Mouse (Mus musculus) forebrain, embryonic 15.5 days (tissue): ENCODE results near the gene Fam19a5. TPM values are rescaled to one million over a fixed set of nuclear protein-coding genes. Genes with fewer than 3 reads are reported as not detected.

Experiments
- ATAC-seq: fragments of 200-750 bp; cut with Nextera tagmentation; replicated peaks from 2 replicates; pipeline ENCODE4 v1.8.0; 2017; ENCODE audit warnings: mild to moderate bottlenecking, moderate TSS enrichment, moderate library complexity
- H3K27ac ChIP-seq: fragments of 300-500 bp; sonication (generic); replicated peaks from 2 replicates; pipeline ENCODE4 v1.5.1; 2015; ENCODE audit warnings: mild to moderate bottlenecking, inconsistent platforms
- H3K27me3 ChIP-seq: fragments of 300-500 bp; sonication (generic); 2 replicates; pipeline ENCODE4 v1.6.1; 2015; ENCODE audit warnings: inconsistent platforms
- H3K36me3 ChIP-seq: fragments of 300-500 bp; sonication (generic); 2 replicates; pipeline ENCODE4 v1.6.1; 2015; ENCODE audit warnings: mild to moderate bottlenecking, inconsistent platforms
- H3K4me1 ChIP-seq: fragments of 300-500 bp; sonication (generic); 2 replicates; pipeline ENCODE4 v1.6.1; 2015; ENCODE audit warnings: inconsistent platforms
- H3K4me2 ChIP-seq: fragments of 300-500 bp; sonication (generic); replicated peaks from 2 replicates; pipeline ENCODE4 v1.6.1; 2015; ENCODE audit warnings: mild to moderate bottlenecking, inconsistent platforms
- H3K4me3 ChIP-seq: fragments of 300-500 bp; sonication (generic); 2 replicates; pipeline ENCODE4 v1.5.1; 2015; ENCODE audit warnings: mild to moderate bottlenecking, inconsistent platforms
- H3K9ac ChIP-seq: fragments of 300-500 bp; sonication (generic); replicated peaks from 2 replicates; pipeline ENCODE4 v1.6.1; 2015; ENCODE audit warnings: mild to moderate bottlenecking, inconsistent platforms
- H3K9me3 ChIP-seq: fragments of 300-500 bp; sonication (generic); 2 replicates; pipeline ENCODE4 v1.6.1; 2016; ENCODE audit warnings: inconsistent platforms
- WGBS: fragments of 180-500 bp; shearing (Covaris S2); methylation state at CpG from one replicate; pipeline ENCODE4 v1.1.7; 2015; ENCODE audit warnings: mixed read lengths; 5-methylcytosine and 5-hydroxymethylcytosine counted together
- polyA plus RNA-seq: library from polyadenylated mRNA; unstranded; fragments of >200 nt; fragmentation: Nextera tagmentation; extraction: Ambion mirVana; gene quantifications from 2 replicates; pipeline ENCODE4 v1.2.1, GENCODE M21; 2015

The Fam19a5 gene
- polyA plus RNA-seq, 1 experiment from 2014 or later = 17.6 TPM

DNA sequence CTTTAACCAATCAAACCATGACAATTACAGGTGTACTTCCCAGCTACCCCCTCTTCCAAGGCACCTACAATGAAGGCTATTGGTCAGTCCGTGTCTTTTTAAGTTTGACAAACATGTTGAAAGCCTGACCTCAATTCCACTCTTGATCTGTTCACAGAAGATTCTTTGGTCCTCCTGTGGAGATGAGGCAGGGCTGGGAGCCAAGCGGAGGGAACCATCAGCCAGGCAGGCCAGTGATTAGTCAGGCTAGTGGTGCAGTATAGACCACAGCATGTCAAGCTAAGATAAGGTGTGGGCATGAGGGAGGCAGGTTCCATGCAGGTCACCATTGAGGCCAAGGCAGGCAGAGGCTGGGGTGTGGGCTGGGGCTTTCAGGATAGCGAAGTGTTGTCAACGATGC lies 54.5 kb downstream of the Fam19a5 start:
- Histone ChIP-seq H3K27ac (no peak overlapping the region), H3K36me3 (no peaks in the 10 kb centered on the region), H3K4me2 (no peak overlapping the region), H3K27me3 (no peaks in the 10 kb centered on the region), H3K4me3 (no peak overlapping the region), H3K9me3 (no peaks in the 10 kb centered on the region), H3K4me1 (peaks cover 14% of the 10 kb centered on the region), H3K9ac (no peak overlapping the region)
- 95% methylated on average over 4 of the region's 4 CpGs for WGBS
- no peak for ATAC-seq

DNA sequence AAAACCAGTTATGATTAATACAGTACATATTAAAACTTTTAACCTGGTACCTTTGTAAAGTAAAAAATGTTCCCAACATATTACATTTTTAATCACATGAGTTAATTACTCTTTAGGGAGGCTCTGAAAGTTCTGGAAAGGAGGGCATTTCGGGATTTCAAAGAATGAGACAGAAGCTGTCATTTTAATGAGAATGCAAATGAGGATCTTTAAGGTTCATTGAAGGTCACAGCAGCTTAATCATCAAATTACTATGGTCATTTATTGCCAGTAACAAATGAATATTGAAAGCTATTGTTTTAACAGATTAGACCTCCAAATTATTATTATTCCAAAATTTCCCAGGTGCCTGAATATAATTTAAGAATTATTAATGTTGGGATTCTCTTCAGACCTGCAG lies 59.2 kb downstream of the Fam19a5 start:
- H3K9ac ChIP-seq = no peak overlapping the region
- WGBS = 38% methylated on average over 1 of the region's 1 CpGs
- no peak overlapping the region for H3K27ac ChIP-seq
- ATAC-seq = no peak
- H3K27me3 ChIP-seq = no peaks in the 10 kb centered on the region
- no peak overlapping the region for H3K4me3 ChIP-seq
- no peak overlapping the region for H3K4me2 ChIP-seq
- H3K9me3 ChIP-seq = no peaks in the 10 kb centered on the region
- H3K4me1 ChIP-seq = peaks cover 14% of the 10 kb centered on the region
- no peaks in the 10 kb centered on the region for H3K36me3 ChIP-seq

DNA sequence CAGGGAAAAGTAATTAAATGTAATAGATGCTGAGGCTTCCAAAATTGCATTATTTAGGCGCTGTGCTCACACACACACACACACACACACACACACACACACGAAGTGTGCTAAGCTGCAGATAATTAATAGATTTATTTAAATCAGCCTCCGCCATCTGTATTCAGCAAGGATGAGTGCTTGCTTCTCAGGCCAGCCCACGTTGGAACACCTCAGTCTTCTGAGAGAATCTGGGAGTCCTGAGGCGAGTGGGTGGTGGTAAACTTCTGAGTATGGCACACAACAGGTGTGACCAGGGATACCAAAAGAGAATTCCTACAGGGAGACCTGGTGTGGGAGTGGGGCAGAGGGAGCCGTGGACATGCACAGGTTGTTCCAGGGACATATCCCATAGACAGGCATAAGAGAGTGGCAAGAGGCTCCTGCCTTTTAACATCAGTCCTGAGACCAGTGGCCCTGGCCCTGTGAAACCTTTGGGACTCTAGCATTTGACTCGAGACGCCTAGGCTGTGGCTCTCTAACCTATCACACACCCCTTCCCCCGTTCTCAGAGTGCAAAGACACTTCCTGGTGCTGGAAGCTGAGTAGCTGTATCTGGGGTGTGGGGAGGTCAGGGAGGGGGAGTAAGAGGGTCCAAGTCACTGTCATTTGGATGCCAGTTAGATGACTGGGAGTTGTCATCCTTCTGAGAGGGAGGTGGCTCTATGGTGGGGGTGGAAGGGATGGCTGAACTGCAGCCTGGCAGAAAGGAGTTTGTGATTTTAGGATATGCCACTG lies 61.6 kb downstream of the Fam19a5 start:
- H3K9ac ChIP-seq = no peak overlapping the region
- H3K4me1 ChIP-seq = peaks cover 18% of the 10 kb centered on the region
- WGBS = 45% methylated on average over 9 of the region's 9 CpGs
- no peak overlapping the region for H3K4me3 ChIP-seq
- H3K27ac ChIP-seq = no peak overlapping the region
- ATAC-seq = no peak
- no peak overlapping the region for H3K4me2 ChIP-seq
- H3K9me3 ChIP-seq = no peaks in the 10 kb centered on the region
- H3K27me3 ChIP-seq = no peaks in the 10 kb centered on the region
- H3K36me3 ChIP-seq = no peaks in the 10 kb centered on the region

DNA sequence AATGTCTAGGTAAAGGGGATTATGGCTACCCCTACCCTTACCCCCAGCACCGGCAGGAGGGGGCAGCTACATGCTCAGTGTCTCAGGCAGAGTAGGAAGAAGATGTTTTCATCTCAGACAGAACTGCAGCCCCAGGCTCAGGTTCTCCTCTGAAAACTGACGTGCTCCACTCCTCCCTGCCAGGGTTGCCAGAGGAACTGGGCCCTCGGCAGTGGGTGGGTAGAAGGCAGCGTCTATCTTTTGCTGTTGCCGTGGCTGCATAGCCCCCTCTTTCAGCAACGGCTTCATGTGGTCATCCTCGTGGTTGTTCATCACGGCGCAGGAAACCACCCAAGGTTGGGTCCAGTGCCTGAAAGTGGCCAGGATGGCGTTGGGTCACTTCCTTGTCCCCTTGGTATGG lies 62.6 kb downstream of the Fam19a5 start:
- H3K27me3 ChIP-seq = no peaks in the 10 kb centered on the region
- no peaks in the 10 kb centered on the region for H3K36me3 ChIP-seq
- H3K4me3 ChIP-seq = no peak overlapping the region
- H3K4me1 ChIP-seq = peaks cover 18% of the 10 kb centered on the region
- H3K9ac ChIP-seq = no peak overlapping the region
- no peak overlapping the region for H3K4me2 ChIP-seq
- 85% methylated on average over 10 of the region's 10 CpGs for WGBS
- no peak for ATAC-seq
- H3K9me3 ChIP-seq = no peaks in the 10 kb centered on the region
- H3K27ac ChIP-seq = no peak overlapping the region

DNA sequence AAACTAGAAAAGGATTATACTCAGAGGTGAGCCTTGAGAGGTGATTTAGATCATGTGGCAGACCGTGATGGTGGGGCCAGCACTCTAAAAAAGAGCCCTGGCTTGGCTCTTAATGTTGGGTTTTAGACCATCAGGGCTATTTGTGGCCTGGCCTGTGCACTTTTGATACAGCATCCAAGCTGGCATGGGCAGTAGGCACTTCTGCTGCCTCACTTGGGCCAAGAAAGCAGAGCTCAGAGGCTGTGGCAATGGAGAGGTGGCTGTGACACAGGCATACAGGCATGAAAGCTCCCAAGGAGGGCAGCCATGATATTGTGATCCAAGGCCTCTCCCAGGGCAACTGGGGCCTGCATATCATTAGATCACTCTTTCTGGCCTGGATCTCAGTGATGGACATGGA lies 65.1 kb downstream of the Fam19a5 start:
- Histone ChIP-seq H3K27me3 (no peaks in the 10 kb centered on the region), H3K27ac (no peak overlapping the region), H3K36me3 (no peaks in the 10 kb centered on the region), H3K4me2 (no peak overlapping the region), H3K4me3 (no peak overlapping the region), H3K9me3 (no peaks in the 10 kb centered on the region), H3K4me1 (peaks cover 18% of the 10 kb centered on the region), H3K9ac (no peak overlapping the region)
- ATAC-seq = no peak
- WGBS = 94% methylated on average over 1 of the region's 1 CpGs

DNA sequence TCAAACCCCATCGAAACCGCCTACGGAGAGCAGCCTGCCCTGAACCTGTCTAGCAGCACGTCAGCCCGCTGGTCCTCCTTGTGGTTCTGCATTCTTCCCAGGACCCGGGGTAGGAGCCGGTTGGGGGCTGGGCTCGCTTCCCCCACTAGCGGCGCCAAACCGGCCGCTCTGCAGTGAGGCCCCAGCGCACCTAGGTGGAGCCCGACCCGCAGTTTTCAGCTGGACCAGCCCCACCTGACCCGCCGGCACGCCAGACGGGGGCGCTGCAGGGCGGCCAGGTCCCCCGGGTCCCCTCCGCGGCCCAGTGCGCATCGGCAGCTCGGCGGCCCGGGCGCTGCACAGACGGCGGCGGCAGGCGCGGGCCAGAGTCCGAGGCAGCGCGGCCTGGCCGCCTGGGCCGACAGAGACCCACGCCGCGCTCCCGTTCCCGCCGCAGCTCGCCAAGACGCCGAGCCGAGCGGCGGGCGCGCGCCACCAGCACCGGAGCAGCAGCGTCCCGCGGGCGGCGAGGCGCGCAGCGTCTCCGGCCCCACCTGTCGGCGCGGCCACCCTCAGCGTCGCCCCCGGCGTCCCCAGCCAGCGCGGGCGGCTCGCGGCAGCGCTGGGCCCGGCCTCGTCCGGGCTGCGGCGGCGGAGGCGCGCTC lies 80.0 kb downstream of the Fam19a5 start:
- Histone ChIP-seq H3K4me3 (peak overlapping the region; percentile 60), H3K4me1 (peaks cover 44% of the 10 kb centered on the region), H3K27ac (peak overlapping the region; percentile 88), H3K36me3 (no peaks in the 10 kb centered on the region), H3K9ac (peak overlapping the region; percentile 75), H3K27me3 (no peaks in the 10 kb centered on the region), H3K4me2 (peak overlapping the region; percentile 94), H3K9me3 (no peaks in the 10 kb centered on the region)
- 0% methylated on average over 60 of the region's 86 CpGs for WGBS
- peak; percentile 92 for ATAC-seq

DNA sequence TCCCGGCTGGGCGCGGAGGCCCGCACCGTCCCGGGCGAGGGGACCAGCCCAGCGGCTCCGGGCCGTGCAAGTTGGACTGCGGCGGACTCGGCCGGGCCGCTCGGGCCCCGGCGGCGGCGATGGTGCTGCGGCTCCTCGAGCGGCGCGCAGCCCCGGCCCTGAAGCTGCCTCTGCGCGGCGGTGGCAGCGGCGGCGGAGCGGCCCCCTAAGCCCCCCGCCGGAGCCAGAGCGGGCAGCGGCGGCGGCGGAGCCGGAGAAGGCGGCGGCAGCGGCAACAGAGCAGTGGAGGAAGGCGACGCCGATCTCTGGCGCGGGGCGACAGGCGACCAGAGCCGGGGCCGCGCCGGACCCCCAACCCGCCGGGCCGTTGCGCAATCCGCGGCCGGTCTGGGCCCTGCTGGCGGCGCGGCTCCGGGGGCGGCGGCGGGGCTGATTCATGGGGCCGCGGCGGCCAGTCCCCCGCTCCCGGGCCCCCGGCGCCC lies 80.6 kb downstream of the Fam19a5 start:
- under 1% methylated on average over 46 of the region's 76 CpGs for WGBS
- no peaks in the 10 kb centered on the region for H3K27me3 ChIP-seq
- H3K27ac ChIP-seq = peak overlapping the region; percentile 88
- peaks cover 44% of the 10 kb centered on the region for H3K4me1 ChIP-seq
- no peaks in the 10 kb centered on the region for H3K36me3 ChIP-seq
- H3K9me3 ChIP-seq = no peaks in the 10 kb centered on the region
- H3K4me3 ChIP-seq = peak overlapping the region; percentile 60
- H3K9ac ChIP-seq = peak overlapping the region; percentile 75
- peak; percentile 41 for ATAC-seq
- peak overlapping the region; percentile 94 for H3K4me2 ChIP-seq

DNA sequence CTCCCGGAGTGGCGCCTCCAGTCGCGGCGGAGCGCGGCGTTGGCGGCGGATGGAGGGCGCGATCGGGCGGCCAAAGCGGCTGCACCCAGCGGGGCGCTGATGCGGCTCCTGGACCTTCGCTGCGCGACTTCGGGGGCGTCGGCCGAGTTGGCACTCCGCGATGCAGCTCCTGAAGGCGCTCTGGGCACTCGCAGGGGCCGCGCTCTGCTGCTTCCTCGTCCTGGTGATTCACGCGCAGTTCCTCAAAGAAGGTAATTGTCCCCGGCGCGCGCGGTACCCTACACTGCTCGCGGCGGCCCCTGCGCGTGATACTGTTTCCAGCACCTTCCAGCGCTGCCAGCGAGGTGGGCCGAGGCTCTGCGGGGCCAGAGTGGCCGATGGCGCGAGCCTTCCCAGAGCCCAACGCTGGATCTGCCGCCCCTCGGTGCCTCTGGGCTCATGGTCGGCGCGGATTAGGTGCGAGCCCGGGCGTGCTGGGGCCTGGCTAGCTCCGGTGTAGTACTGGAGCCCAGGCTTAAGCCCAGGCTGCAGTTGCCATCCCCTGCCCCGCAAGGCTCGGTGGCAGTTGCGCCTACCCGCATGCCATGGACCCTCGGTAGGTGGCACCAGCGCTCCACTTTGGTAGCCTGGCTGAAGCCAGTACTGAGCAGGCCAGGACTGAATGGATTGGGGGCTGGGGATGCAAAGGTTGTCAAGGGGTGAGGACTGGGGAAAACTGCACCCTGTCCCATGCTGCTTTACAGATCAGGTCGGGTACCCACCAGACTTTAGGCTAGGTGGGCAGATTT lies 81.3 kb downstream of the Fam19a5 start:
- Histone ChIP-seq H3K9ac (peak overlapping the region; percentile 75), H3K36me3 (no peaks in the 10 kb centered on the region), H3K27ac (peak overlapping the region; percentile 88), H3K4me2 (peak overlapping the region; percentile 94), H3K4me1 (peaks cover 44% of the 10 kb centered on the region), H3K4me3 (peak overlapping the region; percentile 60), H3K9me3 (no peaks in the 10 kb centered on the region), H3K27me3 (no peaks in the 10 kb centered on the region)
- 0% methylated on average over 67 of the region's 68 CpGs for WGBS
- peak; percentile 87 for ATAC-seq

DNA sequence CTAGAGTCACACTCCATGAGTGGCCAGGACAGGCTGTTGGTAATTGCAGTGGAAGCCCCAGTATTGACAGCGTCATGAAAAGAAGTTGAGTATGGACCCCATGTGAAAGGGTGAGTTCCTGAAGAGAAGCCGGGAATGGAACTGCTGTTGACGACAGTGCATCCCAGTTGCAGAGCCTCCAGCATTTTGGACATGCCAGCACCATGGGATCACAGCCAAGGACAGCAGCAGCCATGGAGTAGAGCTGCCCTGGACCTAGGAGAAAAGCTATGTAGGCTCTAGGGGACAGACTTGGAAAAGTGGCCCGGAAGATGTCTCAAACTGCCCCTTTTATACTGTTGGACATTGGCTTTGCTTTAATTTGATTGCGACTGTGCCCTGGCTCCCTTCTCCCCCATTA lies 91.2 kb downstream of the Fam19a5 start:
- WGBS = 97% methylated on average over 5 of the region's 5 CpGs
- H3K9ac ChIP-seq = no peak overlapping the region
- no peaks in the 10 kb centered on the region for H3K27me3 ChIP-seq
- no peaks in the 10 kb centered on the region for H3K36me3 ChIP-seq
- H3K27ac ChIP-seq = no peak overlapping the region
- H3K9me3 ChIP-seq = no peaks in the 10 kb centered on the region
- H3K4me3 ChIP-seq = no peak overlapping the region
- H3K4me2 ChIP-seq = no peak overlapping the region
- ATAC-seq = no peak
- 0 out of 2 replicates have a peak, but pooled peaks cover 10% of the 10 kb centered on the region for H3K4me1 ChIP-seq

DNA sequence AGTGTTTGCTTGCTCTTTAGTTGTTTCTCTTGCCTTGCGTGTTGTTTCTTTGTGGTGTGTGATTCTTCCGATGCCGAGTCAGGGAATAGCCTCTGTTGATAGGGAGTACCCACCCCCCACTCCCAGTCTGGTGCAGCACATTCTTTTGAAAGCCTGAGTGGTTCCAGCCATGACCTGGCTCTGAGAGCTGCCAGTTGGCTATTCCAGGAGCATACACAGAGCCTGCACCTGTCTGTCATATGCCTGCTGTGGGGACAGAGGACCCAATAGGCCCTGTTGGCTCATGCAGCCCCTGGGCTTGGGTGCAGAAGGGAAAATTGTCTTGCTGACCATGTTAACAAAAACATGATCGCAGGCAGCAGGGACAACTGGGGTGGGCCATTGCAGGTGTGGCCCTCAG lies 92.3 kb downstream of the Fam19a5 start:
- H3K9me3 ChIP-seq = no peaks in the 10 kb centered on the region
- WGBS = 90% methylated on average over 4 of the region's 4 CpGs
- H3K36me3 ChIP-seq = no peaks in the 10 kb centered on the region
- H3K9ac ChIP-seq = no peak overlapping the region
- H3K4me2 ChIP-seq = no peak overlapping the region
- H3K4me3 ChIP-seq = no peak overlapping the region
- ATAC-seq = no peak
- H3K27me3 ChIP-seq = no peaks in the 10 kb centered on the region
- no peak overlapping the region for H3K27ac ChIP-seq
- 0 out of 2 replicates have a peak, but pooled peaks cover 7% of the 10 kb centered on the region for H3K4me1 ChIP-seq

DNA sequence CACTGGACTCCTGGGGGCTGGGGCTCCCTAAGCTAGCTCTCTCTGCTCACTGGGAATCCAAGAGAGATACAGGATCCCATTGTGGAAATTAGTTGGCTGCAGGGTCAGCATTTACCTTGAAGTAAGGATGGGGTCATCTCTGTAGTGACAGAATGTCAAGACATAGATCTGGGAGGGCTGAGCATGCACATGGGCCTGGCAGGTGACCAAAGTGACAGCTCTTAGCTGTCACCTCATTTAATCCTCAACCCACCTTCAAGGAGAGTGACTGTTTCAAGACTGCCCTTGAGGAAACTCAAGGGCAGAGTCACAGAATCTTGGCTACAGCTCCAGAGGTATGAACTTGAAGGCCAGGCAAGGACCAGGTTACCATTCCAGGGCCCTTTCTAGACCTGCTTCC lies 93.1 kb downstream of the Fam19a5 start:
- Histone ChIP-seq H3K9ac (no peak overlapping the region), H3K4me2 (no peak overlapping the region), H3K9me3 (no peaks in the 10 kb centered on the region), H3K27ac (no peak overlapping the region), H3K27me3 (no peaks in the 10 kb centered on the region), H3K4me1 (0 out of 2 replicates have a peak, but pooled peaks cover 7% of the 10 kb centered on the region), H3K4me3 (no peak overlapping the region), H3K36me3 (no peaks in the 10 kb centered on the region)
- no peak for ATAC-seq

DNA sequence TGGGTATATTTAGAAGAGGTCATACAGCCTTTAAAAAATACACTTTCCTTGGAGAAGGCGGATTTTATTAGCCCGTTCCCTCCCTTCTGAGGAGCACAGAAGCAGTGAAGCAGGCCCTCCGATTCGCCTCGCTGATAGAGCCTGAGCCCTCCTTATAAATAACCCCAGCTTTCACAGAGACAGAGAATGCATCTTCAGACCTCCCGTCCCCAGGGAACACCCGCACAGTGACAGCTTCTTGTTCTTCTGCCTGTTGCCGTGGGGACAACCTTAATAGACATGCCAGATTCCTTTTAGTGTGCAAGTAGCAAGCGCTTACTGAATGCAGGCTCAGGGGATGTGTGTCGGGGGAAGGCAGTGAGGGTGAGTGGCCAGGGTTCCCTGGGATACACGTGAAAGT lies 94.2 kb downstream of the Fam19a5 start:
- Histone ChIP-seq H3K36me3 (no peaks in the 10 kb centered on the region), H3K4me3 (no peak overlapping the region), H3K4me2 (no peak overlapping the region), H3K27ac (no peak overlapping the region), H3K9me3 (no peaks in the 10 kb centered on the region), H3K9ac (no peak overlapping the region), H3K4me1 (0 out of 2 replicates have a peak, but pooled peaks cover 7% of the 10 kb centered on the region), H3K27me3 (no peaks in the 10 kb centered on the region)
- 61% methylated on average over 11 of the region's 11 CpGs for WGBS
- ATAC-seq = no peak
